Mouse (Mus musculus) hindbrain, postnatal 0 days (tissue): ENCODE data around the gene Sele. TPM values are rescaled to one million over a fixed set of nuclear protein-coding genes. Genes with fewer than 3 reads are reported as not detected.
A peak's percentile ranks its signal among the peaks of the same experiment; 100 is the strongest.

Experiments used
- ATAC-seq: fragments of 200-750 bp; cut with Nextera tagmentation; 2 replicates; pipeline ENCODE4 v1.8.0; 2017; ENCODE audit warnings: mild to moderate bottlenecking, moderate TSS enrichment, moderate library complexity
- DNase-seq: peaks from one replicate; pipeline ENCODE4 v3.0.0-alpha.2; 2015; ENCODE audit warnings: low spot score
- H3K27ac ChIP-seq: fragments of 300-500 bp; sonication (generic); 2 replicates; pipeline ENCODE4 v1.5.1; 2014; ENCODE audit warnings: mild to moderate bottlenecking
- H3K27me3 ChIP-seq: fragments of 300-500 bp; sonication (generic); 2 replicates; pipeline ENCODE4 v1.6.1; 2014; ENCODE audit warnings: low read length, mixed read lengths; ENCODE audit not compliant: insufficient read depth
- H3K36me3 ChIP-seq: fragments of 300-500 bp; sonication (generic); 2 replicates; pipeline ENCODE4 v1.6.1; 2014; ENCODE audit warnings: low read length, mixed read lengths; ENCODE audit not compliant: insufficient read depth
- H3K4me1 ChIP-seq: fragments of 300-500 bp; sonication (generic); 2 replicates; pipeline ENCODE4 v1.6.1; 2014; ENCODE audit warnings: antibody characterized with exemption, low read length, mixed read lengths; ENCODE audit not compliant: insufficient read depth
- H3K4me2 ChIP-seq: fragments of 300-500 bp; sonication (generic); 2 replicates; pipeline ENCODE4 v1.6.1; 2014; ENCODE audit warnings: low read depth, mild to moderate bottlenecking, low read length, moderate library complexity, mixed read lengths
- H3K4me3 ChIP-seq: fragments of 300-500 bp; sonication (generic); 2 replicates; pipeline ENCODE4 v1.5.1; 2014; ENCODE audit warnings: low read length
- H3K9ac ChIP-seq: fragments of 300-500 bp; sonication (generic); replicated peaks from 2 replicates; pipeline ENCODE4 v1.6.1; 2014; ENCODE audit warnings: mild to moderate bottlenecking, low read length, moderate library complexity, mixed read lengths
- H3K9me3 ChIP-seq: fragments of 300-500 bp; sonication (generic); 2 replicates; pipeline ENCODE4 v1.6.1; 2016; ENCODE audit warnings: low read length, mixed read lengths
- CTCF ChIP-seq: IDR thresholded peaks from 2 replicates; pipeline ENCODE4 v1.5.1; 2016; ENCODE audit warnings: antibody characterized with exemption, control low read depth, low read depth
- WGBS: fragments of 180-500 bp; shearing (Covaris S2); extraction: QIAGEN DNeasy Blood & Tissue Kit; methylation state at CpG from one replicate; pipeline ENCODE4 v1.1.7; 2014; 5-methylcytosine and 5-hydroxymethylcytosine counted together
- polyA plus RNA-seq: library from polyadenylated mRNA; unstranded; fragments of >200 nt; fragmentation: Nextera tagmentation; extraction: Ambion mirVana; gene quantifications from 2 replicates; pipeline ENCODE4 v1.2.1, GENCODE M21; 2015
- total RNA-seq: library from RNA; depleted of rRNA; stranded (reverse); fragments of >200 nt; gene quantifications from 2 replicates; pipeline ENCODE4 v1.2.3, GENCODE M21; 2014

The Sele gene
- total and polyA plus RNA-seq, 2 experiments from 2014 or later, result not detected

DNA sequence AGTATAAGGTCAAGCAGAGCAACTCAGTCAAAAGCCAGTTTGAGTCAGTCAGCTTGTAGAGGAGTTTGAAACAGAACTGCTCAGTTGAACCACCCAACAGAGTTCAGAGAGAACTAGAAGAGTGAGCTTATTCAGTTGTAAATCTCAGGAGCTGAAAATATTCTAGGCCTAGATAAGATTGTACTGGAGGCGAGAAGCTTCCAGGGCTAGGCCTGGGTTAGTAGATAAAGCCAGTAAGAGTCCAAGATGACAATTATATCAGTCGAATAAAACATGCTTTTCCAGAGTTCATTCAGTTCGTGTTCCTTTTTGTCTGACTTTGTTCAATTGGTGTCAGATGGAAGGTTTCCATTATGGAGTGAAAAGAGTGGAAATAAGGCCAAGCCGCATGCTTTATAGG lies 22.3 kb upstream of the Sele start:
- H3K27me3 ChIP-seq, result no peaks in the 10 kb centered on the region
- DNase-seq (no peak), ATAC-seq (no peak)
- no peak for TF ChIP-seq CTCF
- no peaks in the 10 kb centered on the region for H3K9me3 ChIP-seq
- H3K4me1 ChIP-seq, result no peaks in the 10 kb centered on the region
- WGBS, result 87% methylated on average over 4 of the region's 4 CpGs
- H3K9ac ChIP-seq, result no peak overlapping the region
- H3K27ac ChIP-seq, result no peak overlapping the region
- H3K36me3 ChIP-seq, result no peaks in the 10 kb centered on the region
- H3K4me3 ChIP-seq, result no peak overlapping the region
- H3K4me2 ChIP-seq, result no peak overlapping the region

DNA sequence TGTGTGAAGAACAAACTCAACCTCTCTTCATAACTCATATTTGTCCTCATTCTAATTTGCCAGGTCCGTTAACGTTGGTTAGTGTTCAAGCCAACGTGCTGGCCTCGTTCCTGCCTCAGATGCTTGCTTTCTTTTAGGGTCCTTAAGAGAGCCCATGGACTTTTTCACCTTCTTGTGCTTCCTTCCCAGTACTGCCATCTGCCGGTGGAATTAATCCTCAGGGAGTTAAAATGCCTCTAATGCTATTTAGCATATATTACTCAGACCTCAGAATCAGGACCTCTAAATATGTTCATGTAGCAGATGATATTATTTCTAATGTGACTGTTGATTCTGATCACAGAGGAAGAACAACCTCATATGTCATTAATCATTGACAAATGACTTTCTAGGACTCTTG lies 20.6 kb upstream of the Sele start:
- DNase-seq (no peak), ATAC-seq (no peak)
- H3K9me3 ChIP-seq, result no peaks in the 10 kb centered on the region
- no peaks in the 10 kb centered on the region for H3K36me3 ChIP-seq
- H3K27me3 ChIP-seq, result no peaks in the 10 kb centered on the region
- H3K4me1 ChIP-seq, result no peaks in the 10 kb centered on the region
- WGBS, result 61% methylated on average over 5 of the region's 5 CpGs
- H3K4me2 ChIP-seq, result no peak overlapping the region
- no peak for TF ChIP-seq CTCF
- H3K4me3 ChIP-seq, result no peak overlapping the region
- no peak overlapping the region for H3K27ac ChIP-seq
- no peak overlapping the region for H3K9ac ChIP-seq

DNA sequence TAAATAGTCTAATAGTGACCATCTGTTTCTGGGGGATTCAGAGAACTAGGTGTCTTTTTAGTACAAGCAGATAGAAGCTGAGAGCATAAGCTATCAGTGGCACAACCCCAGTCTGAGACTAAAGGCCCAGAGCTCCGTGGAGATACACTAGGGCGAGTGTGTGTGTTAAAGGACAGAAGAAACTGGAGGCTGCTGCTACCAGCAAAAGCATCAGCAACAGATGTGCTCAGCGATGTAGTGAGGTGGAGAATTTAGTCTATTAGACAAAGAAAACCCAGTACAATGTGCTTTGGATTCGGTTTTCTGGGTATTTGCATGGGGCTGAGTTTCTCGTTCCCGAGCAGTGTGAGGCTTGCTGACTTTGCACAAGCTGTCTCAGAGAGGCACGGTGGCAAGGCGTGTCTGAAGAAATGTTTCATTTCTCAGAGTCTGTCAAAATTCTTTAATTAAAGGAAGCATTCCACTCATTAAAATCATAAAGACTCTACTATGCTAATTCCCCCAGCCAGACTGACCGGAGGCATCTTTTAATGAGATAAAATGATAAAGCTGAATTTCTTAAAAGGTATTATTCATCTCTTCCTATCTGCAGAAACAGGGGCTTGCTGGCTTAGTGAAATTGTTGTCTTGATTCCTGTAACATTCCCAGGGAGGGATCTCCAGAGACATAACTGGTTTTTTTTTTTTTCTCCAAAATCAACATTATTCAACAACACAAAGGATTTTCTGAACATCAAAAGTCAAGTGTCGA lies 7.5 kb upstream of the Sele start:
- no peak for DNase-seq
- Histone ChIP-seq H3K27ac (no peak overlapping the region), H3K4me2 (no peak overlapping the region), H3K9me3 (no peaks in the 10 kb centered on the region), H3K27me3 (no peaks in the 10 kb centered on the region), H3K4me3 (no peak overlapping the region), H3K36me3 (no peaks in the 10 kb centered on the region), H3K4me1 (no peaks in the 10 kb centered on the region), H3K9ac (no peak overlapping the region)
- no peak; the same call in 1 of the 2 replicates for ATAC-seq
- 64% methylated on average over 10 of the region's 10 CpGs for WGBS
- TF ChIP-seq CTCF, result no peak

DNA sequence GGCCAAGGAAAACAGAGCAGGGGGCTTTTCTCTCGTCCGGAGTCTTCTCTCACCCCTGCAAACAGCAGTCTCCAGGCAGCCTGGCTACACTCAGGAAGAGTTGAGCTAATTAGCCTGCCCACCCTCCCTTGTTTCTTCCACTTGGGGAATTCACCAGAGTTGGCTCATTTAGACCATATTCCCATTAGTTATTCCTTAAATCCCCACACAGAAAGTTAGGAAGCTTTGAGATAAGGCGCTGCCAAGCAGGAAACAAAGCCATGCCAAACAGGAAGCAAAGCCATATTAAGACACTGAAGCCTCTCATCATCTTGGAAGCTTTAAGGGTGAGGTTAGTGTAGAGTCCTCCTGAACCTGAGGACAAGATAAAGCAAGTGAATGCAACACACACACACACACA lies 4.5 kb upstream of the Sele start:
- Histone ChIP-seq H3K4me3 (no peak overlapping the region), H3K9me3 (no peaks in the 10 kb centered on the region), H3K4me1 (no peaks in the 10 kb centered on the region), H3K27me3 (no peaks in the 10 kb centered on the region), H3K27ac (no peak overlapping the region), H3K4me2 (no peak overlapping the region), H3K9ac (no peak overlapping the region), H3K36me3 (no peaks in the 10 kb centered on the region)
- DNase-seq (no peak), ATAC-seq (no peak)
- no peak for TF ChIP-seq CTCF
- WGBS, result 63% methylated on average over 3 of the region's 3 CpGs

DNA sequence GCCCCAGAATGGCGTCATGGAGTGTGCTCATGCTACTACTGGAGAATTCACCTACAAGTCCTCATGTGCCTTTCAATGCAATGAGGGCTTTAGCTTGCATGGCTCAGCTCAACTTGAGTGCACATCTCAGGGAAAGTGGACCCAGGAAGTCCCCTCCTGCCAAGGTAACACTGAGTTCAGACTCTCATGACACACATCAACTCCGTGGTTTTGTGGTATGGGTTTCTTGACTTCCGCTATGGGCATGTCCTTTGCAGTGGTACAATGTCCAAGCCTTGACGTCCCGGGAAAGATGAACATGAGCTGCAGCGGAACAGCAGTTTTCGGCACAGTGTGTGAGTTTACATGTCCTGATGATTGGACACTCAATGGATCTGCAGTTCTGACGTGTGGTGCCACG lies 5.5 kb downstream of the Sele start:
- no peak for DNase-seq
- no peaks in the 10 kb centered on the region for H3K9me3 ChIP-seq
- no peaks in the 10 kb centered on the region for H3K36me3 ChIP-seq
- H3K27me3 ChIP-seq, result no peaks in the 10 kb centered on the region
- WGBS, result 92% methylated on average over 9 of the region's 9 CpGs
- ATAC-seq, result no peak
- no peak for TF ChIP-seq CTCF
- no peak overlapping the region for H3K9ac ChIP-seq
- H3K4me1 ChIP-seq, result no peaks in the 10 kb centered on the region
- H3K4me2 ChIP-seq, result no peak overlapping the region
- H3K4me3 ChIP-seq, result no peak overlapping the region
- H3K27ac ChIP-seq, result no peak overlapping the region

DNA sequence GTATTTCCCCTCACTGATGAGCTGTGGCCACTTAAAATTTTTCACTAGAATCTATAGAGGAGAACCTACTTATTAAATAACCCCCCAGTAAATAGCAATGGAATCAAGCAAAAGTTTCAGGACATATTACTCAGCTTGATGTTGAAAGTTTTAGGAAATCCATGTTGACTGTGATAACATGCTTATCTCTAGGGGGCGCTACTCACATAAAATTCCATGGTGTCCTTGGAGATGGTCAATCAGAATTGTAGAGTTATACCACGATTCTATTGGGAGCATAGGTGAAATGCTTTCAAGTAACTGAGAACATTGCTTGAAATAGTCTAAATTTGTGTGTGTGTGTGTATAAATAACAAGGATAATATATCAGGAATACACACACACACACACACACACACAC lies 6.8 kb downstream of the Sele start:
- 0 out of 2 replicates have a peak, but pooled peaks have one; percentile 16 for TF ChIP-seq CTCF
- 42% methylated on average over 2 of the region's 2 CpGs for WGBS
- Histone ChIP-seq H3K9ac (no peak overlapping the region), H3K27me3 (no peaks in the 10 kb centered on the region), H3K4me1 (no peaks in the 10 kb centered on the region), H3K4me2 (no peak overlapping the region), H3K9me3 (no peaks in the 10 kb centered on the region), H3K4me3 (no peak overlapping the region), H3K36me3 (no peaks in the 10 kb centered on the region), H3K27ac (no peak overlapping the region)
- DNase-seq (no peak), ATAC-seq (no peak)

DNA sequence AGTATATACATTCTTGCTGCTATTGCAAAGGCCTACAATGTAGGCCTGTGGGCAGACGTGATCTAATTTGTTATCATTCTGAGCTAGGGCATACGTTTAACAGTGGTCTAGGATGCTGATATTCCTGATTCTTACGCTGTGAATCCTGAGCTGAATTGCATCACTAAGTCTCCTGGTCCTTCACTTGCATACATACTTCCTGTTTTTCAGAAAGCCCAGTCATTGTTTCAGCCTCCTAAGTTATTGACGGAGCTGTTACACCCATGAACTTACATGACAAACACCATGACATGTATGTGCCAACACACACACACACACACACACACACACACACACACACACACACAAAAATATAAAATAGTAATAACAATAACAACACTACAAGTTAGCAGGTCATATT lies 12.0 kb downstream of the Sele start:
- no peak for ATAC-seq

More for the DNA sequence above, 12.0 kb downstream of the Sele start:
- DNase-seq, result no peak
- H3K27me3 ChIP-seq, result no peaks in the 10 kb centered on the region
- H3K4me3 ChIP-seq, result no peak overlapping the region
- H3K9me3 ChIP-seq, result no peaks in the 10 kb centered on the region
- H3K4me2 ChIP-seq, result no peak overlapping the region
- H3K36me3 ChIP-seq, result no peaks in the 10 kb centered on the region
- no peak overlapping the region for H3K27ac ChIP-seq
- WGBS, result 92% methylated on average over 4 of the region's 4 CpGs
- no peak for TF ChIP-seq CTCF
- no peaks in the 10 kb centered on the region for H3K4me1 ChIP-seq
- H3K9ac ChIP-seq, result no peak overlapping the region
